Mouse (Mus musculus) intestine, embryonic 16.5 days (tissue): Measurements from ENCODE around the gene Rab32. TPM values are rescaled to one million over a fixed set of nuclear protein-coding genes. Genes with fewer than 3 reads are reported as not detected.

ENCODE experiments used
- ATAC-seq: fragments of 200-750 bp; cut with Nextera tagmentation; 2 replicates; pipeline ENCODE4 v1.8.0; 2017; ENCODE audit warnings: moderate TSS enrichment, moderate library complexity
- H3K27ac ChIP-seq: fragments of 300-500 bp; sonication (generic); 2 replicates; pipeline ENCODE4 v1.5.1; 2014; ENCODE audit warnings: mild to moderate bottlenecking, low read length
- H3K27me3 ChIP-seq: fragments of 300-500 bp; sonication (generic); replicated peaks from 2 replicates; pipeline ENCODE4 v1.6.1; 2014; ENCODE audit warnings: low read length, control low read depth, mixed read lengths; ENCODE audit not compliant: control insufficient read depth, insufficient read depth
- H3K36me3 ChIP-seq: fragments of 300-500 bp; sonication (generic); 2 replicates; pipeline ENCODE4 v1.6.1; 2014; ENCODE audit warnings: low read length, control low read depth; ENCODE audit not compliant: control insufficient read depth, insufficient read depth
- H3K4me1 ChIP-seq: fragments of 300-500 bp; sonication (generic); 2 replicates; pipeline ENCODE4 v1.6.1; 2014; ENCODE audit warnings: low read length, control low read depth, mixed read lengths; ENCODE audit not compliant: control insufficient read depth, insufficient read depth
- H3K4me2 ChIP-seq: fragments of 300-500 bp; sonication (generic); 2 replicates; pipeline ENCODE4 v1.6.1; 2014; ENCODE audit warnings: low read depth, low read length, control low read depth
- H3K4me3 ChIP-seq: fragments of 300-500 bp; sonication (generic); 2 replicates; pipeline ENCODE4 v1.5.1; 2014; ENCODE audit warnings: mild to moderate bottlenecking, low read length
- H3K9ac ChIP-seq: fragments of 300-500 bp; sonication (generic); 2 replicates; pipeline ENCODE4 v1.6.1; 2014; ENCODE audit warnings: low read depth, low read length
- H3K9me3 ChIP-seq: fragments of 300-500 bp; sonication (generic); 2 replicates; pipeline ENCODE4 v1.6.1; 2016; ENCODE audit warnings: low read length, control low read depth; ENCODE audit not compliant: control insufficient read depth
- WGBS: fragments of 180-500 bp; shearing (Covaris S2); extraction: QIAGEN DNeasy Blood & Tissue Kit; methylation state at CpG from one replicate; pipeline ENCODE4 v1.1.7; 2014; 5-methylcytosine and 5-hydroxymethylcytosine counted together
- polyA plus RNA-seq: library from polyadenylated mRNA; unstranded; fragments of >200 nt; fragmentation: Nextera tagmentation; extraction: Ambion mirVana; gene quantifications from 2 replicates; pipeline ENCODE4 v1.2.1, GENCODE M21; 2015

Gene Rab32
- polyA plus RNA-seq, 1 experiment from 2014 or later, result 22.8 TPM

- no peak for ATAC-seq
- Histone ChIP-seq H3K27me3 (no peaks in the 10 kb centered on the region), H3K36me3 (no peaks in the 10 kb centered on the region), H3K9me3 (no peaks in the 10 kb centered on the region), H3K4me2 (no peak overlapping the region), H3K27ac (no peak overlapping the region), H3K4me1 (peaks cover 8% of the 10 kb centered on the region; the same call in 1 of the 2 replicates), H3K4me3 (no peak overlapping the region), H3K9ac (no peak overlapping the region)
- WGBS, result 51% methylated on average over 5 of the region's 5 CpGs
Observed at GRCm38 (mm10) chr10:10546623-10547022, 11.4 kb downstream of the Rab32 start.

- no peak for ATAC-seq
- WGBS, result 80% methylated on average over 3 of the region's 3 CpGs
- H3K4me2 ChIP-seq, result no peak overlapping the region
Observed at GRCm38 (mm10) chr10:10544955-10545354, 13.1 kb downstream of the Rab32 start.

More at GRCm38 (mm10) chr10:10544955-10545354, 13.1 kb downstream of the Rab32 start:
- no peak overlapping the region for H3K9ac ChIP-seq
- no peak overlapping the region for H3K27ac ChIP-seq
- H3K4me3 ChIP-seq, result no peak overlapping the region
- peaks cover 8% of the 10 kb centered on the region; the same call in 1 of the 2 replicates for H3K4me1 ChIP-seq
- H3K27me3 ChIP-seq, result no peaks in the 10 kb centered on the region
- no peaks in the 10 kb centered on the region for H3K36me3 ChIP-seq
- no peaks in the 10 kb centered on the region for H3K9me3 ChIP-seq

Other genes starting within 250 kb of the Rab32 start
- 0.17 and 0.27 TPM in 2 replicates for gene Adgb, start 85.9 kb downstream of the Rab32 start, polyA plus RNA-seq
- not detected in 2 replicates for gene Gm10944, start 123.1 kb upstream of the Rab32 start, polyA plus RNA-seq